Mouse (Mus musculus): Measurements from ENCODE around the gene Prokr2.
"Not testable (repeated sequence)": the region's sequence is repeated elsewhere in the genome, so short reads cannot be mapped to it uniquely, and the experiment has no call there.

The Prokr2 gene

GRCm38 (mm10) chr2:132340350-132340749 lies 44.9 kb downstream of the Prokr2 start:
- no peak for DNase-seq (ENCODE audit: low spot score)

DNA sequence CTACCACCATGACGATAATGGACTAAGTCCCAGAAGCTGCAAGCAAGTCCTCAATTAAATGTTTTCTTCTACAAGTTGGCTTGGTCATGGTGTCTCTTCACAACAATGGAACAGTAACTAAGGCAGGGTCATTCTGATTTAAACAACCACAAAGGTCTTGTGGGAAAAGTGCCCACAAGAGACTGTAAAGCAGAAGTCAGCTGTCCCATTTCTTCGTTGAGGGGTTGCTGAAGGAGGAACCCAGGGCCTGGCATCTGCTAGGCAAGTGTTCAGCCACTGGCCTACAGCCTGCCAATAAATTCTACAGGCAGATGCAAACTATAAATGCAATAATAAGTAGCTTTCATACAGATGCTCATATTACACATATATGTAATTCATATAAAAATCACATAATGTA lies 48.0 kb downstream of the Prokr2 start:
- no peak for DNase-seq (ENCODE audit: low spot score)

- DNase-seq (ENCODE audit: low spot score) = peak; percentile 33
These were observed 61.7 kb downstream of the Prokr2 start for GRCm38 (mm10) chr2:132323541-132323940.

DNA sequence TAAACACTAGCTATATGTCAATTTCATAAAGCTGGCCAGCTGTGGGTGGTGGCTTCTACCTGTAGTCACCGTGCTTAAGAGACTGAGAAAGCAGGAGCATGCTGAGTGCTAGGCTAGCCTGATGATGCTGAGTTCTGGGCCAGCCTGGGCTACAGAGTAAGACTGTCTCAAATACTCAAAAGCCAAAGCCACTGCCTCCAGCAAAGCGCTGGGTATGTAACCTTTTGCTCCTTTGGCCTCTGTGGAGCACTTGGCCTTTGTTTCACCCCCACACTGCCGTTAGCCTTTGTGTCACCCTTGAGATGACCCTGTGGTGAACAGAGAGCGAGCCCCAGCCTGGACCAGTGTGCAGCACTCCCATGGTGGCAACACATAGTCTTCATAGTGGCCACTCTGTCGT lies 64.7 kb downstream of the Prokr2 start:
- peak; percentile 26 for DNase-seq (ENCODE audit: low spot score)

- peak; percentile 14 for DNase-seq (ENCODE audit: low spot score)
These were observed 68.1 kb downstream of the Prokr2 start for GRCm38 (mm10) chr2:132317178-132317577.

- peak; percentile 75 for DNase-seq (ENCODE audit: low spot score)
These were observed 69.0 kb downstream of the Prokr2 start for GRCm38 (mm10) chr2:132316041-132316808.

- DNase-seq (ENCODE audit: low spot score) = not testable (repeated sequence)
These were observed 71.2 kb downstream of the Prokr2 start for GRCm38 (mm10) chr2:132314057-132314456.

GRCm38 (mm10) chr2:132313568-132313967 lies 71.7 kb downstream of the Prokr2 start:
- no peak for DNase-seq (ENCODE audit: low spot score)

DNA sequence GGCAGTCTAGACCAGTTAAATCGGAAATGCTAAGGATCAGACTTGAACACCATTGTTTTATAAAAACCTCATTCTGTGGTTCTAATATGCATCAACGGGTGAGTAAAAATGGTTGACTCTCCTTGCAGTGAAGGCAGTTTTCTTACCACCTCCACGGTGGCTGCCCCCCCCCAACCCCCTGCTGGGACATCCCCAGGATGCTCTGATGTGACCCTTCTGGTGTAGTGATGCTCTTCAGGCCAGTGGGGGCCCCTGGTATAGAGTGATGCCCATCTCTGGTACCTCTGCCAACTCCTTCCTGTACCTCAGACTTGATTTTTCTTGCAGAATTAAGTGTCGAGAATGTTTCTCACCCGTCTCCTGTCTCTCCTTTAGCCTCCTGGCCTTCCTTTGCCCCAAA lies 72.6 kb downstream of the Prokr2 start:
- no peak for DNase-seq (ENCODE audit: low spot score)

DNA sequence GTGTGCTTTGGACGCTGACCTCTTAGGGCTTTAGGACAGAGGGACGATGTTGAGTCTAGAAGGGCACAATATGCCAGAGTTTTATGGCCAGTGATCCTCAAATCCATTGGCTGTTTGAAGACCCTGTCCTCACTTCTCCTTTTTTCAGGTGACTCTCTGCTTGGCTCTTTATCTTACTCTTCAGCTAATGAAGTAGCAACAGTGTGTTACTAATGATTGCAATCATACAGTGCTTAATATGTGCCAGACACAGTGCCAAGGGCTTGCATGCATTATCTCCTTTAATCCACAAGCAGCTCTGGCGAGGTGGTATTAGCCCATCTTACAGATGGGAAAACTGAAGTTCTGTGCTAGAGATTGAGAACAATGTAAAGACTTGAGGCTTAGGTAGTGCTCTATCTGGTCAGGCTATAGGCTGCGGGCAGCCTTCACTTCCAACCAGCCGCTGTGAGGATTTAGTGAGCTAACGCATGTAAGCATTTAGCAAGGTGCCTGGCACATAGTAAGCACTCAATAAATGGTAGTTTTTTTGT lies 75.8 kb downstream of the Prokr2 start:
- DNase-seq (ENCODE audit: low spot score) = no peak

- DNase-seq (ENCODE audit: low spot score) = no peak
These were observed 76.4 kb downstream of the Prokr2 start for GRCm38 (mm10) chr2:132308829-132309228.

DNA sequence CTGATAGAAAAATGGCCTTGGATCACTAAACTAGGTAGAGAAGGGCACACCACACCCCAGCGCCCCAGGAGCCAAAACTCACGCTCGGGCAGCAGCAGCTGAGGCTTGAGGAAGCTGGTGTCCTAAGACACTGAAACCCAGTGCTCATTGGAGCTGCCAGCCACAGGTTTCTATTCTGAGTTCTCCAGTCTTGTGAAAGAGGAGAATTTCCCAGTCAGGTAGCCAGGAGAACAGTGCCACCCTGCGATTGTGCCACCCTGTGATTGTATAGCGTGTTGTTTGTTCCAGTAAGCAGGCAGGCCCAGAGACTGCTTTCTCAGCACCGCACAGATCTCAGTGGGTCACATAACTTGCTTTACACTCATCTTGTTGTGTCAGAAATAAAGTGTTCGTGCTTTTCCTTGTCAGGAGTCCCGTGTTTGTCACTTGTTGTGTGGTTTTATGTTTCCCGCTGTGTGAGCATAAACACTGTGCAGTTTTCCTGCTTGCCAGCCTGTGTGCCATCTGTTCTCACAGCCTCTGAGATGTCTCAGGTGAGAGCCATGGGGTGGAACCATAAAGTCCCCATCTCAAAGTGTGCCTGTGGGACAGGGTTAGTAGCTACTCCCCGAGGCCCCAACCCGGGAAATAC lies 77.9 kb downstream of the Prokr2 start:
- peak; percentile 29 for DNase-seq (ENCODE audit: low spot score)

- DNase-seq (ENCODE audit: low spot score) = peak; percentile 39
These were observed 79.3 kb downstream of the Prokr2 start for GRCm38 (mm10) chr2:132305988-132306387.

DNA sequence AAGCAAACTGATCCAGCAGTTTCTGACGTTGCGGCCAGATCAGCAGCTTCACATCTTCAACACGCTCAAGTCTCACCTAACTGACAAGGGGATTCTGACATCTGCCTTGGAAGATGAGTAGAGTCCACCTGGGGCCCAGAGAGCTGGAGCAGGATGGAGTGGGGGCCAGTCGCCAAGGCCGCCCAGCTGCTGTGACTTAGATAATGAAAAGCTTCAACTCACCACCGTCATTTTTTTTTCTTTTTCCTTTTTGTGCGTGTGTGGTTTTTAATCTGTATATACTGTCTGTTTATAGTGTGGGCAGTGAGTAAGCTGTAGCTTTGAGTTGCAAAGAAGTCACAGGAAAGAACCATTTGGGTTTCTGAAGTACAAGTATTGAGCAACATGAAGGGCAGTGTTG lies 80.1 kb downstream of the Prokr2 start:
- no peak for DNase-seq (ENCODE audit: low spot score)

GRCm38 (mm10) chr2:132301436-132301835 lies 83.8 kb downstream of the Prokr2 start:
- DNase-seq (ENCODE audit: low spot score) = no peak

GRCm38 (mm10) chr2:132298250-132298649 lies 87.0 kb downstream of the Prokr2 start:
- DNase-seq (ENCODE audit: low spot score) = no peak

GRCm38 (mm10) chr2:132293694-132294450 lies 91.4 kb downstream of the Prokr2 start:
- no peak for DNase-seq (ENCODE audit: low spot score)

GRCm38 (mm10) chr2:132292083-132292482 lies 93.2 kb downstream of the Prokr2 start:
- no peak for DNase-seq (ENCODE audit: low spot score)

DNA sequence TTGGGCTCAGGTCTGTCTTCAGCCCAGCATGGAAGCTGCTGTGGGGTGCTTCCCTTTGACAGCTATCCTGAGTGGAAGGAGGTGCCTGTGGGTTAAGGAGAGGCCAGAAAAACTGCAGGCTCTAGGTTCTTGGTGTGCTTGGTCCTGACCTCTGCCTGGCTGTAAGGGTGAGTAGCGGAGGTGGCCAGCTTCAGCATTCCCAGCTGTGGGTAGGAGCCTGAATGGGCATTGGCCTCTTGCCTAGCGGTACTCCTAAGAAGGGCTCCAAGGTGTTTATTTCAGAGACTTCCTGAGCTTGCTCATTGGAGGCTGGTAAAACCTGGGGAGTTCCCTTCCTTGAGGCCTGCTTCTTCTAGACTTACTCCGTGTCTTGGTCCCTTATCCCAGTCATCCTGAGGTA lies 94.0 kb downstream of the Prokr2 start:
- no peak for DNase-seq (ENCODE audit: low spot score)

DNA sequence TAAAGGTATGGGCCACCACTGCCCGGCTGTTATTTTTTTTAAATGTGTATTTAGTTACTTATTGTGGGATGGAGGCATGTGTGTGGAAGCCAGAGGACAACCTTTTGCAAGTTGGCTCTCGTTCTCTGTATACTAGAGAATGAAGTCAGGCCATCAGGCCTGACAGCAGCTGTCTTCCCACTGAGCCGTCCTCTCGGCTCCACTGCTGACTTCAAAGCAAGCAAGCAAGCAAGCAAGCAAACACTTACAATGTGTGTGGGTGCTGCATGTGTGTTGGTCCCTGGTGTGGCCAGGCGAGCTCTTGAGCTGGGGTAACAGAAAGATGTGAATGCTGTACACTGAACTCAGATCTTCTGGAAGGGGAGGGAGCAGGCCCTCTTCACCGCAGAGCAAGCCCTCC lies 94.4 kb downstream of the Prokr2 start:
- no peak for DNase-seq (ENCODE audit: low spot score)

DNA sequence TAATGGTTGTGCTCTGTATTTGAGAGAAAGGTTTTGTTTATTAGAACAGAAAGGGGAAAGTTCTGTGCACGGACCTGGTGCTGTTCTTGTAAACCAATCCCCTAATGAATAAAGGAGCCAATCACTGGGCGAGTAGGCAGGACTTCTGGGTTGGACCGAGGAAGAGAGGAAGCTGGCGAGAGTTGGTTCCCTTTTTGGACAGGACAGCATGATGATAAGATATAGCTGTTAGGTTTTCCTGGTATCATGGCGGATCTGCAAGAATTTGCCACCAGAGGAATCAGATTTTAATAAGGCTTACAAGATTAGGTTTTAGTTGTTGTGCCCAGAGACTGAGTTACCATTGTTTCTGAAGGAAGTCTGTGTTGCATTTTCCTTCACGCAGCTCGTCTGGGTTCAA lies 96.0 kb downstream of the Prokr2 start:
- not testable (repeated sequence) for DNase-seq (ENCODE audit: low spot score)

All from testis, postnatal 10 days (tissue).